Mouse (Mus musculus) G1E (cell line): Measurements from ENCODE around the gene Osbpl7. TPM values are rescaled to one million over a fixed set of nuclear protein-coding genes. Genes with fewer than 3 reads are reported as not detected.

ENCODE experiments used
- ATAC-seq: 2 replicates; pipeline ENCODE4 v1.8.0; 2016; ENCODE audit warnings: mild to moderate bottlenecking; ENCODE audit not compliant: insufficient number of reproducible peaks, poor library complexity, low FRiP score, severe bottlenecking; ENCODE audit errors: extremely low read depth
- DNase-seq: peaks from one replicate; pipeline ENCODE4 v3.0.0; 2012; ENCODE audit warnings: low spot score
- H3K27me3 ChIP-seq: 2 replicates; pipeline ENCODE4 v1.6.1; 2012; ENCODE audit warnings: mild to moderate bottlenecking, low read length, inconsistent platforms; ENCODE audit not compliant: insufficient read depth
- H3K36me3 ChIP-seq: replicated peaks from 2 replicates; pipeline ENCODE3; 2012; ENCODE audit warnings: mild to moderate bottlenecking, inconsistent platforms
- H3K4me1 ChIP-seq: 2 replicates; pipeline ENCODE4 v1.6.1; 2012; ENCODE audit warnings: low read depth, low read length, inconsistent platforms, mixed read lengths; ENCODE audit not compliant: insufficient read depth
- H3K4me3 ChIP-seq: 2 replicates; pipeline ENCODE4 v1.5.1; 2012; ENCODE audit warnings: low read depth, mild to moderate bottlenecking, inconsistent platforms, low read length, moderate library complexity, mixed read lengths
- H3K9me3 ChIP-seq: replicated peaks from 2 replicates; pipeline ENCODE4 v1.6.1; 2012; ENCODE audit warnings: inconsistent platforms
- CTCF ChIP-seq: IDR thresholded peaks from 2 replicates; pipeline ENCODE4 v1.5.1; 2012; ENCODE audit warnings: low read depth, low read length, inconsistent platforms, mixed read lengths
- GATA1 ChIP-seq: IDR thresholded peaks from 2 replicates; pipeline ENCODE4 v1.6.1; 2012; ENCODE audit warnings: borderline replicate concordance, low read length, inconsistent platforms, mixed read lengths
- GATA2 ChIP-seq: IDR thresholded peaks from 2 replicates; pipeline ENCODE4 v1.6.1; 2012; ENCODE audit warnings: low read depth, low read length, inconsistent platforms, borderline replicate concordance
- POLR2AphosphoS5 ChIP-seq: IDR thresholded peaks from 2 replicates; pipeline ENCODE4 v1.6.1; 2012; ENCODE audit warnings: low read depth, low read length, inconsistent platforms; ENCODE audit not compliant: insufficient replicate concordance
- TAL1 ChIP-seq: conservative IDR thresholded peaks from 2 replicates; pipeline ENCODE4 v1.6.1; 2012; ENCODE audit warnings: low read depth, low read length, inconsistent platforms, mixed read lengths
- polyA plus RNA-seq: library from polyadenylated mRNA; stranded (reverse); fragments of >175 nt; gene quantifications from 2 replicates; pipeline ENCODE4 v1.2.3, GENCODE M21; 2012
- total RNA-seq, 2 experiments: library from RNA; stranded (forward) in 1 of 2; stranded (reverse) in 1 of 2; fragments of 200-1000 nt in 1 of 2; fragments of >200 nt in 1 of 2; fragmentation: Nextera tagmentation in 1 of 2; gene quantifications; 2 replicates each; pipeline ENCODE4 v1.2.3; 2014 to 2017

Osbpl7 gene
- total and polyA plus RNA-seq, 3 experiments: 9.7 to 29.7 (median 15.7) TPM

DNA sequence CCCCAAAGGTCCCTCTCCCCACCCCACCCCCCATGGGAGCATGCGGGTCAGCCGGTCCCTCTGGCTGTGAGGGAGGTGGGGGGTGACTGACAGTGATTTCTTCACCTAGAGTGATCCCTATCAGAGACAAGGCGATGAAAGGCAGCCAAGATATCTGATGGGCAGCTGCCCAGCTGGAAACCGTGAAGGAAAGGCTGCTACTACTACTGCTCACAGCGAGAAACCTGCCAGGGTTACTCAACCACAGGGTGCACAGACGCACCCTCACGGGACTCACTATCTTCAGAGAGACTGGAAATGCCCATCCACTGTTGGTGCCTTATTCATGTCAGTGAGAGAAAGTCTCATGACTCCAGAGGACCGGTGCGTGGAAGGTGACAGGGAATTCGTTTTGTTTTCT, 25.5 kb upstream of the Osbpl7 start:
- peaks cover 61% of the 10 kb centered on the region for H3K27me3 ChIP-seq
- TF ChIP-seq GATA2 (no peak), POLR2AphosphoS5 (no peak), GATA1 (no peak), CTCF (no peak), TAL1 (no peak)
- no peaks in the 10 kb centered on the region for H3K9me3 ChIP-seq
- DNase-seq (no peak), ATAC-seq (no peak)
- H3K4me3 ChIP-seq: no peak overlapping the region
- H3K4me1 ChIP-seq: peaks cover 40% of the 10 kb centered on the region
- no peaks in the 10 kb centered on the region for H3K36me3 ChIP-seq

DNA sequence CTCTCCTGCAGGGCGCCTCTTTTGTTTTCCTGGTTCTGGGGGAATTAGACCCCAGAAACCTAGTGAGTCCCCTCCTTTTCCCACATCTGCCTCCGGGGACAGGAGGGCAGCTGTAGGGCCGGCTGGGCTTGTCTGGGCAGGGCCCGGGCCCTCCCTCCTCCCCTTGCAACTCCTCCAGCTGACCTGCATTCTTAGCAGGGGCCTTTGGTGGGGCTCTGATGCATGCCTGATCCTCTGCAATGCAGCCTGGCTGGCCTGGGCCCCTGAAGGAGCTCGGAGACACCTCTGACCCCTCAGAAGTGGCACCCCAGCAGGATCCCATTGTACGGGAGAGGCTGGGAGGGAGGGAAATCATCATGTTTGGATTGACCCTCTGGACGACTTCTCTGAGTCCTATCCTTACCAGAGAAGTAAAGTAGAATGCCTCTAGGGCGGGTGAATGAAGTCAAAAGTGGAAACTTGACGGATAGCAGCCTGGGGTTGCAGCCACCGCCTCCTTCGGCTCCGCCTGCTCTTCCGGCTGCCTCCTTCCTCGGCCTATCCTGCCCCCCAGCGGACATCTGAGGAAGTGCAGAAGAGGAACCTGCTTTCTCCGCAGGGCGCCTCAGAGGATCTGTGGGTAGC, 24.6 kb upstream of the Osbpl7 start:
- Histone ChIP-seq H3K4me3 (peak overlapping the region; percentile 69), H3K27me3 (peaks cover 53% of the 10 kb centered on the region), H3K4me1 (peaks cover 48% of the 10 kb centered on the region), H3K36me3 (no peaks in the 10 kb centered on the region), H3K9me3 (no peaks in the 10 kb centered on the region)
- DNase-seq (peak; percentile 75), ATAC-seq (no peak; the same call in 1 of the 2 replicates)
- TF ChIP-seq CTCF: peak; percentile 96
- no peak for TF ChIP-seq GATA1

DNA sequence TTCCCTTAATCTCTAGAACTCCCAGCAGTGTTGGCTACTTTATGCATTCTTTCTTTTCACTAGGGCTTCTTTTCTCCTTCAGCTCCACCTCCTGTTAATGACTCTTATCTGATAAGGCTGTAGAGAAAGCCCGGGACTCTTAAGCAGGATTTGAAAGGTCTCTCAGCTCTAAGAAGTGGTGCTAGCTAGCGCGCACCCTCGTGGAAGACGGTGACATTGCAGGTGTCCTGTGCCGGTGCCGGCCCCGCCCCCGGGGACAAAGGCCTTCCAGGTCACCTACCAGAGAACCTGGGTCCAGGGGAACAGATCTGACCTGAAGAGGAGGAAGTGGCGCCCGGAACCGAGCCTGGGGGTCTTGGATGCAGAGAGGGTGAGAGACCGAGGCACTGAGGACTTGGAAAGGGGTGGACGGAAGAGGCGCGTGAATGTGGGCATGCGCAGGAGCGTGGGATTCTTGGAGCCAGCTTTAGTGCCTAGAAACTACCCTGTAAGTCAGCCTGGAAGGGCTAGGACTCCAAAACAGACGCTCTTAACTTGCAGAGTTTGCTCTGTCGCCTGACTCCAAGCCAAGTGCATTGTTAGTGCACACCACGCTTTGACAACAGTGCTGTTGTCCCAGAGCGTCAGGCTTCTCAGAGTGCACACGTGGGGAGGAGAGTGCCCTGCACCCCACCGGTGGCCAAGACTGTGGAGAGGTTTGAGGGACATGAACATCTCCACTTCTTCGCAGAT, 20.6 kb upstream of the Osbpl7 start, which contains the start of gene Scrn2:
Gene Scrn2 (plus strand): TSS at position 253 of the 732 bp plus-strand sequence.
- DNase-seq (peak; percentile 78), ATAC-seq (peak; percentile 78)
- H3K36me3 ChIP-seq: peaks cover 29% of the 10 kb centered on the region
- peaks cover 13% of the 10 kb centered on the region for H3K27me3 ChIP-seq
- peaks cover 46% of the 10 kb centered on the region for H3K4me1 ChIP-seq
- H3K4me3 ChIP-seq: peak within 1 kb of the TSS; percentile 76
- TF ChIP-seq CTCF (peak; percentile 80), TAL1 (no peak), GATA2 (no peak)
- no peaks in the 10 kb centered on the region for H3K9me3 ChIP-seq

DNA sequence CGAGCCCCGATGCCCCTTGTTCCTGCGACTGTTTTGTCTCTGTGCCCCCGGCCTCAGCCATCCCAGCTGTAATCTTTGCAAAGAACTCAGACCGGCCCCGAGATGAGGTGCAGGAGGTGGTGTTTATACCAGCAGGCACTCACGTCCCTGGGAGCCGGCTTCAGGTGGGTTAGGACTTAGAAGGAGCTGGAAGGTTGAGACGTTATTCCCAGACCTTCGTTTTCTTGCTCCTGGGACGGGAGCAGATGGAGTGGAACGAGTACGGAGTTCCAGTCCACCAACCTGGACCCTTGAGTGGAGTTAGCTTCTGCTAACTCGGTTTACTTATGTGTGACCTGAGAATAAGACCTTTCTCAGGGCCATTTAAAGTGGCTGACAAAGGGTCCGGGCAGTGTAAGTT, 20.0 kb upstream of the Osbpl7 start:
- Histone ChIP-seq H3K4me3 (peak overlapping the region; percentile 76), H3K36me3 (peaks cover 31% of the 10 kb centered on the region), H3K9me3 (no peaks in the 10 kb centered on the region), H3K27me3 (peaks cover 11% of the 10 kb centered on the region), H3K4me1 (peaks cover 41% of the 10 kb centered on the region)
- ATAC-seq (no peak), DNase-seq (no peak)
- TF ChIP-seq POLR2AphosphoS5 (no peak), GATA1 (no peak), GATA2 (no peak), CTCF (no peak), TAL1 (no peak)

DNA sequence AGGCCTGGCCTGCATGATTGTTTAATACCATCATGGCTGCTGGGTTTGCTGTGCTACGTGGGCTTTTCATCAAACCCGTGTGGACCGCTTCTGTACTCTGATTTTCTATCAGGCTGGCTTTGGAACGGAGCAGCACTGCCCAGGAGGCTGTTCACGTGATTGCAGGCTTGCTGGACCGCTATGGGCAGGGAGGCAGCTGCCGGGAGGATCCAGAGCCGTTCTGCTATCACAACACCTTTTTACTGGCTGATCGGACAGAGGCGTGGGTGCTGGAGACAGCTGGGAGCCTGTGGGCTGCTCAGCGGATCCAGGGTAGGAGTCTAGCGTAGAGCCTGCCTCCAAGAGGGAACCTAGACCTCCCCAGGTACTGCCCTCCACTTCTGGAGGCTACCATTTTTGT, 18.5 kb upstream of the Osbpl7 start:
- H3K4me3 ChIP-seq: no peak overlapping the region
- ATAC-seq: no peak
- H3K36me3 ChIP-seq: peaks cover 31% of the 10 kb centered on the region
- DNase-seq: no peak
- TF ChIP-seq GATA2 (no peak), POLR2AphosphoS5 (no peak), TAL1 (no peak), CTCF (no peak), GATA1 (no peak)
- peaks cover 10% of the 10 kb centered on the region for H3K27me3 ChIP-seq
- H3K9me3 ChIP-seq: no peaks in the 10 kb centered on the region
- peaks cover 32% of the 10 kb centered on the region for H3K4me1 ChIP-seq

DNA sequence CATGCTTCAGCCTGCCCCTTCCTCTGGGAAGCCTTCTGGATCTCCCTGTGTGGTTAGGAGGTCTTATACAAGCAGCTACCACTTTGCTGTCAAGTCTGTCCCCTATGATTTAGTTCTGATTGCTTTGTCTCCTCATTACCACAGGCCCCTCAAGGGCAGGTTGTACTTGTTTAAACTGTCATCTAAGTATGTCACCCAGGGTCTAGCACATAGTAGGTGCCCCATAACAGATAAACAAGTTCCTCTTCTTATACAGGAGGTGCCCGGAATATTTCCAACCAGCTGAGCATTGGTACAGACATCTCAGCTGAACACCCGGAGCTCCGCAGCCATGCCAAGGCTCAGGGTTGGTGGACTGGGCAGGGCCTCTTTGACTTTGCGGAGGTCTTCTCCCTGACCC, 17.9 kb upstream of the Osbpl7 start:
- H3K36me3 ChIP-seq: peaks cover 31% of the 10 kb centered on the region
- peaks cover 32% of the 10 kb centered on the region for H3K4me1 ChIP-seq
- no peak for TF ChIP-seq GATA1
- TF ChIP-seq POLR2AphosphoS5: no peak
- no peak for TF ChIP-seq GATA2
- no peak for TF ChIP-seq CTCF
- no peak for TF ChIP-seq TAL1
- DNase-seq (no peak), ATAC-seq (no peak)
- peaks cover 8% of the 10 kb centered on the region for H3K27me3 ChIP-seq
- no peaks in the 10 kb centered on the region for H3K9me3 ChIP-seq
- H3K4me3 ChIP-seq: no peak overlapping the region

DNA sequence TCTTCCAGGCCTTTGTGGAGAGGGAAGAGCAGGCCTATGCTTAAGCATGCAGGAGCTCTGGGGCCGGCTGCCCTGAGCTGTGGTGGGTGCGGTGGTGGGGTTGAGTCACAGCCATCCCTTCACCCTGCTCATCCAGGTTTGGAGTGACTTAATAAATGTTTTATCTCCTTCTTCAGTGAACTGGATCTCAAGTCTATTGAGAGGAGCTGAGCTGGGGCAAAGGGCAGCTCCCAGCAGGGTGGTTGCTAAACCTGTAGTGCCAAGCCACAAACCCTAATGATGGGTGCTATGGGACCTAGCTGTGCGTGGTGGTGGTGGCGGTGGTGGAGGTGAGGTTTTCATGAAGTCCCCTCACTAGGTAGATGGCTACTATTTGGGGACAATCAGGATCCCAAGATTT, 16.6 kb upstream of the Osbpl7 start:
- peaks cover 31% of the 10 kb centered on the region for H3K36me3 ChIP-seq
- no peaks in the 10 kb centered on the region for H3K9me3 ChIP-seq
- TF ChIP-seq GATA2 (no peak), CTCF (no peak), TAL1 (no peak), GATA1 (no peak), POLR2AphosphoS5 (no peak)
- peaks cover 30% of the 10 kb centered on the region for H3K4me1 ChIP-seq
- no peak overlapping the region for H3K4me3 ChIP-seq
- H3K27me3 ChIP-seq: peaks cover under 1% of the 10 kb centered on the region; the same call in 1 of the 2 replicates
- ATAC-seq: no peak
- DNase-seq: no peak
